Mouse (Mus musculus) left cerebral cortex, adult 9 months (tissue): ENCODE data around the gene Pom121l2.
A peak's percentile ranks its signal among the peaks of the same experiment; 100 is the strongest.

Source experiments
- DNase-seq, 2 experiments: peaks; one replicate each; pipeline ENCODE4 v3.0.0; 2022; ENCODE audit warnings: low spot score in 2 of 2

Gene Pom121l2

DNA sequence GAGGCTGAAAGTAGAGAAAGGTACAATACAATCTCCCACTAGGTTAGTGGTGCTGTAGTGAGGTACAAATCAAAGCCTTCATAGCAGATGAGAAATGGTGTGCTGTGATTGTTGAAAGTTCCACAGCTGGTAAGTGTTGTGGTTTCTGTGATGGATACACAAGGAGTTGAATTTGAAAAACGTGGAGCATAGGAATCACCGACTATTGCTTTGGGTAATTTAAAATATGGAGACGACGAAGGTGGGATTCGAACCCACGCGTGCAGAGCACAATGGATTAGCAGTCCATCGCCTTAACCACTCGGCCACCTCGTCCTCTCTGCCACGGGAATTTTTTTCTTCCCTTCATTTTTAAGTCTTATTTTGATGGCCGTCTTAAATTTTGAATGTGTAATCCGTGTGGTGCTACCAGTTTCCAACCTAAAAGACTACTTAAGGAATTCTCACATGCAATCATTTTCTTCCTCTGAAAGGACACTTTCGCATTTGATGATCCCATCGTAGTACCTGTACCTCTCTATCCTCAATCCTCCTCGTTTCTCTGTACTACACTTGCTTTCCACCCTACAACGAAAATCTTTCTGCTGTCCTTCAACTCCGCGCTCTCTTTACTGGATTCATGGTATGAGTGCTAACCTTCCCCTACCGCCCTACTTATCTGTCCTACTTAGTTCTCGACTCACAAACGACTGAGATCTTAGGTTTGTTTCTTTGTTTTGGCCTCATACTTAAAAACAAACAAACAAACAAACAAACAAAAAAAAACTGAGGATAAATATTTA lies 13.2 kb downstream of the Pom121l2 start:
- DNase-seq, result peak in 1 of 2 experiments; percentile 13

DNA sequence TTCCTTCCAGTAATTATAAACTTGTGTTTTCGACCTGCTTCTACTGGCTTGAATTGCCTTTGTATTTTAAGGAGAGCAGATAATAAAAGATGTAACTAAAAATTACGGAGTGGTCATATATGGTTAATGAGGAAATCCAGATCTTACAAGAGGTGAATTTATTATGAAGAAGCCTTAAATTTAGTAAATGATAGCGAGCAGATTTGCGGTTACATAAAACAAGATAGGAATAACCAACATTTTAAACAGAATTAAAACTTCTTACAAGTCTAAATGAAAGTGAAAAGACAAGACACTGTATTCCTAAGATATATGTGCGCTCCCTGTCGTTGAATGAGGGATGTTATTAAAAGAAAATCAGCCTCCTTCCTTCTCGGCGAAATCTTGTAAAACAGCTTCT lies 13.9 kb downstream of the Pom121l2 start:
- DNase-seq, result no peak

DNA sequence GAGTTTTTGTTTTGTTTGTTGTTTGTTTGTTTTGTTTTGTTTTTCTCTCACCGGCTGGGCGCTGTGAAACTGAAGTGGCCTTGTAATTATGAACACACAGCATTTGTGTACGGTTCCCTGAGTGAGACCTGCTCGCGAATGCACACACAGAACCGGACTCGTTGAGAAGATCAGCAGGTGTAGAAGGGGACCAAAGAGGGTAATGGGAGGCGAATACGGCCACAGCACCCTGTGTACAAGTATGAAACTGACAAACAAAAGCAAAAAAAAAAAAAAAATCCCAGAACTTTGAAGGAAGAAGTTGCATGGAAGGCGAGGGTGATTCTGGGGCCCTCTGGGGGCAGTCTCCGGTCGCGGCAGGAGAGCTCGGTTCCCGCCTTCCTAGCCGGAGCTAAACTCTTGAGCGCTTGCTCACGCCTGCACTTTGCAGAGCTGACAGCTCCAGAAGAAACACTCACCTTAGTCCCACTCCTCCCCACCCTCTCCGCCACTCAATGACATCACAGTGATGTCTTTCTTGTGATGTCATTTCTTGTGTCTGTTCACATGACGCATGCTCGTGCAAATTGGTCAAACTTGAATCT lies 14.4 kb downstream of the Pom121l2 start:
- no peak for DNase-seq

DNA sequence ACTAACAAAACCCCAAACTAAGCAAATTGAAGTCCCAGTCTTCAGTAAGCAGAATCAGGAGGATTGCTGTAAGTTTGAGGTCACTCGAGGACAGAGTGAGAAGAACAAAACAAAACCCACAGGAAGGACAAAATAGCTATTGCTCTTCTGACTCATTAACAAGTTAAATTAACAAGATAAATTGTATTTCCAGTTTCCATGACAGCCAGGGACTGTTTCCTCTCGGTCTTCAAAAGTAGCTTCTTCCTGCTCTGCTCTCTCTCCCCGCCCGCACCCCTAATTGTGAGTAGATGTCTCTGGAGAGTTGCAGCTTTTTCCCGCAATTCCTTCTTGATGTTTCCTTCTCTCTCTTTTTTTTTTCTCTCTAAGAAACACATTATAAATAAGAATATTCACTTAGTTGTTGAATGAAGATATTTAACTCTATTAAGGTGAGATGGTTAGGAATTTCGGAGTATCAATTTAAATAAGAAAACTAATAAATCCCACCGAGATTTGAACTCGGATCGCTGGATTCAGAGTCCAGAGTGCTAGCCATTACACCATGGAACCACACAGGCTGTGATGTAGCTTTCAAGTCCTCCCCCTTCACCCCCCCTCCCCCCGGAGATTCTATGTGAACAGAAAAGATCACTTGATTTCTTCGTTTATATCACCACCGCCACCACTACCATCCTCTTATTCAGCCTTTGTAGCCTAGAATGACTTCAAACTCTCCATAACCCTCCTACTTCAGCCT lies 15.3 kb downstream of the Pom121l2 start:
- DNase-seq, result no peak

DNA sequence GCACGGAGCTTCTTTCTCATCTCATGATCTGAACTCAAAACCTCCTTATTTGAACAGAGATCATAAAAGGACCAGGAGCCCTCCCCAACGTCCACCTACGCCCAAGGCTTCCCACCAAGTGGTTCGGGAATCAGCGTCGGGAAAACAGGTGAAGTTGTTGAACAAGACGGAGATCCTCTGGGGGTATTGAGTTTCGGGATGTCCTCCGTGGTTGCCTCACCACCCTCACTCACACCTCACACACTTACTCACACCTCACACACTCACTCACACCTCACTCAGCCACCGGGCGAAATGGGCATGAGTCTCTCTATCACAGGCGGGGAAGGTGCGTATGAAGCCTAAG lies 15.8 kb downstream of the Pom121l2 start:
- no peak for DNase-seq

DNA sequence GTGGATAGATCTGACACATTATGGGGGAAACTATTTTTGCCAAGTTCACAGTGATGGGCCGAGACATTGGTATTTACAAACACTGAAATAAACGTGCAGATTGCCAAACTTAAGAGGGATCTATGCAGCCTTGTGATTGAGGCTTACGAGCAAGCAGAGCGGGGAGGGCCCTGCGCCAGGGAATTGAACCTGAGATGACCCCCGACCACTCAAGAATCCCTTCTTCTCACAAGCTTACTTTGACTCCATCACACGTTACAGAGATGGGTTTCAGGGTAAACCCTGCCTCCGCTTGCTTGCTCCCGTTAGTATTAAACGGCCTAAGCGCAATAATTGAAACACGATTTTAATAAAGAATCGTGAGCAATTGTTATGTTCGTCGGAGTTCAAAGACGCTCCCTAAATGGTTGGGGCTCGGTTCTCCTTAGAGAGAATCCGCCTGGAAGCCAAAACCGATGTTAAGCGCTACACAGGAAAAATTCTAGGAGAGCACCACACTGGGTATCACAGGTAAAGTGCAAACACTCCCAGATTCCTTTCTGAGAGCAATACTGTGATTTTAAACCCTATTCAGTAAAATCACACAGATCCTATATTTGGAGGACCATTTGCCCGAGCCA lies 16.3 kb downstream of the Pom121l2 start:
- DNase-seq, result no peak

DNA sequence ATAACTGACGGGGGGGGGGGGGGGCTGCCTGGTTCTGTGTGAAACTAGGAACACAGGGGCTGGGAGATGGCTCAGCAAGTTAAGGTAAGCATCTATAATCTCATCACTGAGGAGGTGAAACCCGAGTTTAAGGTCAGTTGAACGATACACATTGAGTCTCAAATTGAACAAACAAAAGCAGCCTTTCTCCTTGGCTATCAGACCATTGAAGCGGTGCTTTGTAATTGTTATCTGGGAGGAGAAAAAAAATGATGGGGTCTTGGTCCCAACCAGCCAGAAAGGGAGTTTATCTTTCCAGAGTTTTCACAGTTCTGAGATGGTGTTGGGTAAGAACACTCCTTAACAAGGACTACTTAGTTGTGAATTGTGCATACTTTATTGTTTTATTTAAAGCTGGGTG lies 16.8 kb downstream of the Pom121l2 start:
- no peak for DNase-seq

DNA sequence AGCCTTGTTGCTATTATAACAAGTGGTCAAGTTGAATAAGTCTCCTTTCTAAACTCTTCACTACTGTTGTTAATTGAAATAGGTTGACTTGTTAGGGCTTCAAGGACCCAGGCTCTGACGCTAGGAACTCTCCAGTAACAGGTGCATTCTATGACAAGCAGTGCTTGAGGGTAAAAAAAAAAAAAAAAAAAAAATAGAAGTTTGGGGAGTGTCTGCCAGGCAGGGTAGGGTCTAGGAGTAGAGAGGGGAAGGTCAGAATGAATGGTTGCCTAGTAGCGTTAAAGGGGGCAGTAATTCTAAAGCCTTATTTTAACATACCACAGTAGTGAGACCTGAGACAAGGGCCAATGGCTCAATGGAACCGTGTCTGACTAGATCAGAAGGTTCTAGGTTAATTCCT lies 17.4 kb downstream of the Pom121l2 start:
- DNase-seq, result no peak

DNA sequence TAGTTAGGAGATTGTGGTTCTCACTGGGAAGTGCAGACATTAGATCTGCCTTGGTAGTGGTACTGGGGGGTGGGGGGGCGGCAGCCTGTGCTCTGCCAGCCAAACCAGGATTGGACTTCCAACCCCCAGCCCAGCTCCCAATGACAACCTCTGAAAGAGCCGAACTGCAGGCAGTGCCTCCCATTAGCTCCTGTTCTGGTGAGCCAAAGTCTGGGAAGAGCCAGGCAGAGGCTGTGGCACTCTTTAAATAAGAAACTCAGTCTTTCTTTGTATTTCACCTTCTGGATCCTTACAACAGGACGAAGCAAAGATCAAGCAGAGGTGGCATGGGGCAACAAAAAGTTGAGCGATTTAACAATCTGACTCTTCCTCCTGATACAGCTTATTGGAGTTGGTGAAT lies 18.2 kb downstream of the Pom121l2 start:
- DNase-seq, result no peak

DNA sequence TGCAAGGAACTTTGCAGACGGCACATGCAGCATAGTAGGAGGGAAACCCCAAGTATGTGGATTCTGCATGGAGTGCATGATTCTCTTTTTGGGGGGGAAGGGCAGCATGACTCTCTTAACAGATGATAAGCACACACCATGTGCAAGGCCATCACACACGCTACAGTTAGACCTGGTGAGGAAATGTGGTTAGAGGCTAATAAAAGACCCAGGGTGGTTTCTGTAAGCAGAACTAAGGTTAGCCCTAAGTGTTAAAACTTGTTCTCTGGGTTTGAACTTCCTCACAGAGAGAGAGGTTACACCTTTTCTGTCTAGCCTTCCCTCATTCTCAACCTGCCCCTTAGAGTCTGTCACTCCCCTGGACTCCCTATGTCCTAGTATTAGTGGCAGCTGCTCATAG lies 20.4 kb downstream of the Pom121l2 start:
- DNase-seq, result no peak

DNA sequence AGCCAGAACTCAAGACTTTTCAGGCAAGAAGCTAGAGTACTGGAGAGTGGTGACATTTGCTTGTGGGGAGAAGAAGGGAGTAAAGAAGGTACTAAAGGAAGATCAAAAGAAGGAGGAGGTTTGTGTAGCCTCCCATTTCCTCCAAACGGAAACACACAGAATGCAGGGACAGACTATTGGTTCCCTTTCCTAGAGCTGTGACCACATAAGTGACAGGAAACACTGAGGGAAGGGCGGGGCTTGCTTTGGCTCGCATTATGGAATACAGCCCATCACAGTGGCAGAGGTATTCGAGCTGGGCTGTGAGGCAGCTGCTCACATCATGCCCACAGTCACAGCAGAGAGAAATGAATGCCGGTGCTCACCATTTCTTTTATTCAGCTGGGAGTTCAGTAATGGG lies 20.8 kb downstream of the Pom121l2 start:
- no peak for DNase-seq

DNA sequence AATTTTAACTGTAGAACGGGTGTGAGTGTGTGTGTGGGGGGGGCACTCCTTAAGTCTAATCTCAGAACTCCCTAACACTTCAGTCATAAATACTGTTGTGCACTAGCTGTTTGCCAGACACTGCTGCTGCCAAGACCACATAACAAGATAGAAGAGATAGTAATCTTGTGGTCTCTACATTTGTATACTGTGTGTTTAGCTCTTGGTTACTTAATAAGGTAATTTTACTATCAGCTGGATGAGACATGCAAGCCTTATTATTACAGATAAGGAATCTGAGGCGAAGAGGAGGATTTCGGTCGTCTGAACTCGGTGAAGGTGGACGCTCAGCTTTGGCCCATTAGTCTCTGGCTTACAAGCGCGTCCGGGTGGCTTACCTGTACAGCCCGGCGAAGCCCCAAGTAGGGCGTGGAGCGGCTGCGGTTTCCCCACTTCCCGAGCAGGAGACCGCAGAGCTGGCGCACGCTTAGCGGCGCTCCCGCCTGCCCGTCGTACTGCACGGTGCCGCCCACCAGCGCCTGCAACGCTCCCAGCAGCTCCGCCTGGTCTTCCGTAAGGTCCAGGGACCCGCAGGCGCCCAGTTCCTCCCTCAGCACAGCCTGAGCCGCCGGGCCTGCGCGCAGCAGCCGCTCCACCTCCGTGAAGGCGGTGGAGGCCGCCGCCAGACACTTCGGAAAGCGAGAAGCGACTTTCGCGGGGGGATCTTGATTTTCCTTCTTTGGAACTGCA lies 24.8 kb downstream of the Pom121l2 start:
- peak in 1 of 2 experiments; percentile 19 for DNase-seq

DNA sequence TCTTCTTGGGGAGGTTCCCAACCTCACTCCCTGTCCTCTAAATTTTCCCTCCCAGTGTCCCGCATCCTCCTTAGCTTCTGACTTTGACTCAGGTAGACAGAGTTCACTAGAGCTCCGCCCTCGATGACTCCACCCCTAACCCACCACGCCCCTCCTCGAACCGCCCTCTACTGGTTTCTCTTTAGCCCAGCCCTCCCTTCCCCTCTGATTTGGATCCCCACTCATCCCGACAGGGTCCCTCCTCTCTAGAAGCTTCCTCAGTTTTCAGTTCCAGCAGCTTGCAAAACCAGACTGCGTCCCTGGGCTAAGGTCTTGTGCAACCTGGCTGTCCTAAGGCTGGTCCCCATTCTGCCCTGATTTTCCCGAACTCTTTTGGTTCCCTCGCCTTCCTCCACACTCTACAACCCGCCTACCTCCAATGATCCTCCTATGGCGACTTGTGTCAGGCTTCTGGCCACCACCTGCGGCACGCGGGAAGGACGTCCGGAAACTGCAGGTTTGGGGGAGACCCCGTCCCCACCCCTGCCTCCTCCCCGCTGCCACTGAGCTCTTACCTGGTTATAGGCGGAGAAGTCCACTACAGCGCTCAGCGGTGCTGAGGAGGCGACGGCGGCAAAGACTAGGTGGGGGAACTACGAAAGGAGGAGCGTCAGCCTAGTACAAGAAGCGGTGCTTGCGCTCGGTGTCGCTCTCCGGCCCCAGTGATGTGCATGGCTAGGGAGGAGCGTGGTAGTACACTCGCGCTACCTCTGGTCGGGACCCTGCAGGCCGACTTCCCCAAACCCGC lies 25.5 kb downstream of the Pom121l2 start:
- no peak for DNase-seq

DNA sequence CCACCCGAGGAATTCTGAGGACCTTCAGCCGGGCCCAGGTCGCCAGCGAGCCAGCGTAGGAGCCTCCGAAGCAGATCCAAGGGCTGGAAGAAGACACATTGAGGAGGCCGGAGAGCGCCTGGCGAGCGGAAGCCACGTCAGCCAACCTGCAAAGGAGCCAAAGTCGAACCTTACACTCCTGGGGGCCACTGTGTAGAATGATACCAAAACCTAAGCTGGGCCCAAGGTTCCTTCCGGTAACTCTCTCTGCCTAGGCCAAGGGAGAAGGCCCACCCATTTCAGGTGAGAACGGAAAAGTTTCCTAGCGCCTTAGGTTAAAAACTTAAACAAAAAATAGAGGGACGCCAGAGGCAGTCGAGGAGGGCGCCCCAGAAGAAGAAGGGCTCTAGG lies 26.1 kb downstream of the Pom121l2 start:
- DNase-seq, result no peak

DNA sequence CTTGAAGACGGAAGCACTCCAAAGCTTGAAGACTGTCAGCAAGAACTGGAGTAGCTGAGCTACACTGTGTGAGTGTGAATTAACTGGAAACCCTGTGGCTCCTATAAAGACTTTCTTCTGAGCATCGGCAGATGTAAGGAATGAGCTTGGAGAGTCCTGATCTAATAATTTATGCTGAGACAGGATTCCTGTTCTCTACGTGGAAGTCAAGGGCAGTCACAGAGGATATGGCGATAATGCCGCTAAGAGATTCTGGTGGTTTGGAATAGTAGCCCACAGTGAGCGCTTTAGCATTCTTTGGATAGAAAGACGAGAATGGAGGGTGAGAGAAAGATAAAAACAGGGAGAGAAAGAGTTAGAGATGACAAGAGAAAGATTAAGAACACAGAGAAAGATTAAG lies 26.9 kb downstream of the Pom121l2 start:
- DNase-seq, result no peak

DNA sequence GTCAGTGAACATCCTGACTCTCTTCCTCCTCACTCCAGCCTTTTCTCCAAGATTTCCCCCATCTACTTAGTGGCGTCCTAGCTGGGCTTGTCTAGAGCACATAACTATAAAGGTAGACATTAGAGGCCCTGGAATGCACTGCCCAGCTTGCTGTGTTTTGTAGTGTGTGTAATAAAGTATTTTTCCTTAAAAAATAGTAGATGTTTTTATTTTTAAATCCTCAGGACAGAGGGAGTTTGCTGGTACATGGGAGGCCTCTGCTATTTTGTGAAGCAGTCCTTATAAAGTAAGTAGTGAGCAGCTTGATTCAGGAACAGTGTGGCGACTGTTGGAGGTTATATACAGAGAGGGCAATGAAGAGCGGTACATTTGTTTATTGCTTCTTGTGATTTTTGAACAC lies 27.7 kb downstream of the Pom121l2 start:
- DNase-seq, result no peak

DNA sequence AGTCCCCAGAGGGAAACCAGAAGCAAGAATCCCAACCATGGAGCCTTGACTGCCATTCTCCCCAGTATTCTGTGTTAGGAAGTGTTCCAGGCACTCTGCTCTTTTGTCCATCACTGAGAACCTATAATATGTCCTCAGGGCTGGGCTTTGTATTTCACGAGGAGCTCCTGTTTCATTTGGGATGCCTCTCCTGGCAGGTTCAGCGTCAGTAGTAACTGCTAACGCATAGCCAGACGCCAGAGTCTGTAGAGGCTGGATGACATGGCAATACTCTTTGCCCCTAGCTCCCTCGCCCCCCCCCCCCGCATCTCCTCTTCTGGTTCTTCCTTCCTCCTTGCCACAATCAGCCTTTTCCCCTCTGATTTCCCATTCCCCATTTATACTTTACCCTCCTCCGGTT lies 28.6 kb downstream of the Pom121l2 start, which contains the start of gene Prss16:
Gene Prss16 (minus strand): TSS at position 101 of the 400 bp plus-strand sequence.
- DNase-seq, result no peak

DNA sequence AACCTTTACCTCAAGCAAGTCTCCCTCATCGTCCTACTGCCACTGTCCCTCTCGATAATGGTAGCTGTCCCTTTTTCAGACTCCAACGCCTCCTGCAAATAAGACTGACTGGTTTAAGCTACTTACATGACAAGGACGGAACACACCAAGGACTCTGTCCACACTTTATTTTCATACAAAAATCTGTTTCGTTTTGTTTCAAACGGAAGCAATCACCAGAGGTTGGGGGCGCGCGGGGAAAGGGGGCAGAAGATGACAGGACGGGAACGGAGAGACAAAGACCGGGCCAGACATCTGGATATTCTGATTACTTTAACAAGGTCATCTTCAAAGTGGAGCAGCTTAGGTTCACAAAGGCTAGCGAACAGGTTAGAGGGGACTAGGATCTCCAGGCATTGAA lies 32.7 kb downstream of the Pom121l2 start:
- DNase-seq, result no peak

DNA sequence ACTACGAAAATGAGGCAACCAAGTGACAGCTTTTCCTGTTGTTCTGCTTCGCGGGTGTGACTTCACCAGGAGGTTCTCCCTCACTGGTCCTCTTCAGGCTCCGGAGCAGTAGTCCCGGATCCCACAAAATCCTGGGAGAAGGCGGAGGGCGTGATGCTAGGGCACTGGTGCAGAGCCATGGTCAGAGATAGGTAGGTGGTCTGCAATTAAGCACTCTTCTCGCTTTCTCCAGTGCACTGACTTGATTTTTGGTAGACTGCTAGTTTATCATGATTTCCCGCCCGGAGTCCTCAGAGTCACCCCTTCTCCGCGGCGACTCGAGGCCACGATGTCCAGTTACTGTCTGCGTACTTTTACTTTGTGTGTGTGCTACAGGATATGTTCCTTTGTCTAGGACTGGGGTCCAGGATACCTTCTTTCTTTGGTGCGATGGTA lies 33.4 kb downstream of the Pom121l2 start:
- DNase-seq, result no peak

DNA sequence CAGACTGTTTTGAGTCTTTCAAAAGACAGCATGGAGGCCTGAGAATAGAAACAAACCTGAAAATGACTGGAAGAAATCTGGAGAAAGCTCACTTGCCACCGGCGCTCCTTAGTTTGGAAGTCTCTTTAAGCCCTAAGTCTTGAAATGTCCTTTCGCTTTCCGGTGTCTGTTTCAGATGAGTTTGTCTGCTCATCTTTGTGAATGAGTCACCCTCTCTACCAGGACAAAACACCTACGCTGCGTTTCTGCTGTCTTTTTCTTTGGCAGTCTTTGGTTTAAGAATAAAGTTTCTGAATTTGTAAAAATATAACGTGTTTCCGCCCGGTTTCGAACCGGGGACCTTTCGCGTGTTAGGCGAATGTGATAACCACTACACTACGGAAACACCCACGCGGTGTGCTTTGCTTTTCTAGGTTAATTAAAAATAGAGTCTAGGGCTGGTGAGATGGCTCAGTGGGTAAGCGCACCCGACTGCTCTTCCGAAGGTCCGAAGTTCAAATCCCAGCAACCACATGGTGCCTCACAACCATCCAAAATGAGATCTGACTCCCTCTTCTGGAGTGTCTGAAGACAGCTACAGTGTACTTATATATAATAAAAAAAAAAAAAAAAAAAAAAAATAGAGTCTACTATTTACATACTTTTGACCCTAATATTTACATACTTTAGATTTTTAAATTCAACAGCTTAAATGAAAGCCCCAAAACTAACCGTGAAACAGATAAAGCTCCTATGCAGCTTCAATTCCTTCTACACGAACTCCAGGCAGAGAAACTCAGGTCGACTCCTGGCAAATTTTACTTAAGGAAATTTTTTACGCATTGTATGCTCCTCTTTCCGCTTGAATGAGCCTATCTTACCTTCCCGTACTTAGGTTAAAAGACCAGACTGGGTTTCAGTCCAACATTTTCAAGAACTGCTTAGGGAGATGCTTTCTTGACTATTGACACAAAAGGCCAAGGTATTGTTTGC lies 34.8 kb downstream of the Pom121l2 start:
- peak in 1 of 2 experiments; percentile 74 for DNase-seq
